Mouse (Mus musculus): ENCODE data around the gene Gpr176.

The Gpr176 gene

DNA sequence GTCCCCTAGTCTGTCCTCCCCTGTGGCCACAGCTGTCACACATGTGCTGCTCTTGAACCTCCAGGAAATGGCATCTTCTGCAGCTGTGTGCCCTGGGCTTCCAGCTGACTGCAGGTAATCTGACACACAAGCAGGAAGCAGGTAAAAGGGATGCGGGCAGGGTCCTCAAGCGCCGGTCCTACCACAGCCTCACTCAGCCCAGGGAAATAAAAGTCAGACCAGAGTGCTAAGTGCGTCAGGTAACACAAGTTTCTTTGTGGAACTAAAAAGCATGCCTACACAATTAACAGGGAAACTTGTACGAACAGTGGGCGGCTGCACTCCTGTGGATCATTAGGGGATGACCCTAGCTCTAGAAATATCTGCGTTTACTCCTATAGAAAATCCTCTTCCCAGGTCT, 137.0 kb downstream of the Gpr176 start:
- no peak for DNase-seq (ENCODE audit: low spot score)

DNA sequence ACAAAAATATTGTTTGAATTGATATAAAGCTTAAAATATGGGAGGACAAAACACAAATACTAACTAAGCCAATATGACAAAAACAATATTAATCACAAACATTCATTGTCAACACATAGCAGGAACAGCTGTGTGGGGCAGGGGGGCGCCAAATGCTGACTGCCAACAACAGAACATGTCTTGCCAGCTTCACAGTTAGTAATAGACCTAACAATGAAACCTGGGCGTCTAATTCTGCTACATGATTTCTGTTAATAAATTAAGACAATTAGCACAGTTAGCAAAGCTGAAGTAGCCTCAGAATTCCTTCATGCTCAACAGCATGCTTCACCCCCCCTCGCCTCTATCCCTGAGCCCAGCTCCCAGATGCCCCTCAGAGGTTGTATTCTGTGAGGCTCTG, 137.6 kb downstream of the Gpr176 start:
- no peak for DNase-seq (ENCODE audit: low spot score)

DNA sequence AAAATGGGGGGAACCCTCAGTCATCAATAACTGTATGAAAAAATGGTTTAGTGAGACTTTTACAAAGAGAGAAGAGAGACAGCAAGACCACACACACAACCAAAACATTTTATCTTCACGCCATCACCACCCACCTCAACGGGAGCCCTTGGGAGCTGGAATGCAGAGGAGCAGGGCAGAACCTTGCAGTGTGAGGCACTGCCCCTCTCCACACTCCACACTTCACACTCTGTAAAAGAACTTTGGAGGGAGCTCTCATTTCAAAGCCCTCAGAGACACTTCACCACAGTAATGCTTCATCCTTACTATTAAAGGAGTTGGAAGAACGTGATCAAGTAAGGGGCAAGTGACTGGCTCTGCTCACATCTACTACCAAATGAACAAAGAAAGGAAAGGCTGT, 142.7 kb downstream of the Gpr176 start:
- no peak for DNase-seq (ENCODE audit: low spot score)

DNA sequence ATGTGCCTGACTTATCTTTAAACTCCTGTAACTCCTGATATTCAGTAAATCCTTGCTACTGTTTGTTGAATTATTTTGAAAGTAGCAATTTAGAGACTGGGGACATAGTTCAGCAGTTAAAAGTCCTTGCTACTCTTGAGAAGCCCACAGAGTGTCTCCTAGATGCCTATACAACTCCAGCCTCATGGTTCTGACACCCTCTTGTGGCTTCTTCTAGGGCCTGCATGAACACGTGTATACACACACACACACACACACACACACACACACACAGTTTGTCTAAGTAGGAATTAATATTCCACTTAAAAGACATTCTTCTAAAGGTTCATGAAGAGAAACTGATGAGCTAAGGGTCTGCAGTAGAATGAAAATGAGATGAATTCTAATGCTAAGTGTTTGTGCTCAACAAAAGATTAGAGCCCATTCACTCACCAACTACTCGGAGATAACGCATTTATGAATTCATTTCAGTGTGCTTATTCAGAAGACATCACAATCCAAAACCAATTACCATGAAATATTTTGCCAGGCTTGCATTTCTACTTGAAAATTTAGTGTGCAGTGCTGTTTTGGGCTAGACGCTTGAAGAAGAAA, 144.6 kb downstream of the Gpr176 start:
- no peak for DNase-seq (ENCODE audit: low spot score)
